Mouse (Mus musculus): ENCODE data around the gene Man1c1. TPM values are rescaled to one million over a fixed set of nuclear protein-coding genes. Genes with fewer than 3 reads are reported as not detected.

The Man1c1 gene
- polyA plus RNA-seq, 1 experiment from 2014 or later, result 4.1 TPM

DNA sequence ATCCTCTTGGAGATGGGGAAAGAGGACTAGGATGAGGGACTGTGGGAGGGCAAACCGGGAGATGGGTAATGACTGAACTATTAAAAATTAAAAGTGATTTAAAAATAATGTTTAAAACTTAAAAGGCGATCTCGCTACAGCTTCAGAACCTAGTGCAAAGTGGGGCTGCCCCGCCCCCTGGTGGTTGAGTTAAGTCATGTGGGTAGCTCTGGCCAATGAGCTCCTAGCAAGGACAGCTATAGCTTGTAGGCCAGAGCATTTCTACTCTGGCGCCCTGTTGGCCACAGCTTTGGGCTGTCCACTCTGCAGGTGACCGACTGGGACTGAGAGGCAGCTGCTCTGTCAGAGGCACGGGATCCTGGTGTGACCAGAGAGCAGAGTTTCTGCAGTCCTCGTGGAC is 9.8 kb upstream of the Man1c1 start:
- no peaks in the 10 kb centered on the region for H3K9me3 ChIP-seq
- peaks cover 33% of the 10 kb centered on the region for H3K4me1 ChIP-seq (replicated peaks)
- WGBS, result 5% methylated on average over 8 of the region's 8 CpGs
- H3K36me3 ChIP-seq, result no peaks in the 10 kb centered on the region
- peak overlapping the region; percentile 42; the same call in 1 of the 2 replicates for H3K27ac ChIP-seq
- 0 out of 2 replicates have a peak overlapping the region, but pooled peaks have one; percentile 13 for H3K4me3 ChIP-seq
- no peaks in the 10 kb centered on the region; the same call in 1 of the 2 replicates for H3K27me3 ChIP-seq (ENCODE audit: insufficient read depth, poor library complexity, severe bottlenecking)
- peak; percentile 79 for DNase-seq (ENCODE audit: low spot score)

DNA sequence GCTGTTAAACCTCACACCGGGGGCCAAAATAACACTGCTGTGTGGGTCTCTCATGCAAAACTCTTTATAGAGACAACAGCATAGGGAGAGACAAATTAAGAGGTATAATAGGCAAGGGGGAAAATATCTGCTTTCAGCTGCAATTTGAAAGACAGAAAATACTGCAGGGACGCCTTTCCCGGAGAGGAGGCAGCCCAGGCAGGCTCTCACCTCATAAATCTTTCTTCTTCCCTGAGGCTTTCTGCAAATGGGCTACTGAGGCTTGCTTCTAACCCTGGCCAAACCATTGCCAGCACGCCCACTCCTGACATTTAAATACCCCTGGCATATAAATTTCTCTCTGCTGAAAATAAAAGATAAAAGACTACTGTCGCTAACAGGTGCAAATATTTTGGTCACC is 1.2 kb upstream of the Man1c1 start:
- DNase-seq (ENCODE audit: low spot score), result no peak
- H3K27ac ChIP-seq, result no peak overlapping the region
- H3K27me3 ChIP-seq (ENCODE audit: insufficient read depth, poor library complexity, severe bottlenecking), result peaks cover 56% of the 10 kb centered on the region
- no peaks in the 10 kb centered on the region for H3K36me3 ChIP-seq
- WGBS, result 72% methylated on average over 5 of the region's 5 CpGs
- peak overlapping the region; percentile 72 for H3K4me3 ChIP-seq
- no peaks in the 10 kb centered on the region for H3K9me3 ChIP-seq
- H3K4me1 ChIP-seq (replicated peaks), result peaks cover 61% of the 10 kb centered on the region

DNA sequence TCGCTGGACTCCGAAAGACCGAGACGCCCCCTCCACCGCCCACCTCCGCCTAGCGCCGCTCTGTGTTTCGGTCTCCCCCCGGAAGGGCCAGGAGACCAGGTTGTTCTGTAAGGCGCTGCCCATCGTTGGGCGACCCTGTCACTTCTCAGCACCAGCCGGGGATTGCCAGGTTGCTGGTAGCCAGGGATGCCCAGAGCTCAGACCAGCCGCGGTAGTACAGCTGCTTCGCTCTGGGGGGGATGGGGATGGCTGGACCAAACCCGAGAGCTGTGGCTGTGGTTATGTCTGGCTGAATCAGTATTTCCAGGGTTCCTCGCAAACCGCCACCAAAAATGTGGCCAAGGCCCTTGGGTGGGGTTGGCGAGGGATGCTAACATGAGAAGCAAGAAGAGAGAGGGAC is 500 bp upstream of the Man1c1 start:
- H3K27me3 ChIP-seq (ENCODE audit: insufficient read depth, poor library complexity, severe bottlenecking), result peaks cover 56% of the 10 kb centered on the region
- WGBS, result under 1% methylated on average over 21 of the region's 21 CpGs
- DNase-seq (ENCODE audit: low spot score), result no peak
- H3K27ac ChIP-seq, result peak overlapping the region; percentile 82
- H3K36me3 ChIP-seq, result no peaks in the 10 kb centered on the region
- peak overlapping the region; percentile 72 for H3K4me3 ChIP-seq
- no peaks in the 10 kb centered on the region for H3K9me3 ChIP-seq
- H3K4me1 ChIP-seq (replicated peaks), result peaks cover 54% of the 10 kb centered on the region

DNA sequence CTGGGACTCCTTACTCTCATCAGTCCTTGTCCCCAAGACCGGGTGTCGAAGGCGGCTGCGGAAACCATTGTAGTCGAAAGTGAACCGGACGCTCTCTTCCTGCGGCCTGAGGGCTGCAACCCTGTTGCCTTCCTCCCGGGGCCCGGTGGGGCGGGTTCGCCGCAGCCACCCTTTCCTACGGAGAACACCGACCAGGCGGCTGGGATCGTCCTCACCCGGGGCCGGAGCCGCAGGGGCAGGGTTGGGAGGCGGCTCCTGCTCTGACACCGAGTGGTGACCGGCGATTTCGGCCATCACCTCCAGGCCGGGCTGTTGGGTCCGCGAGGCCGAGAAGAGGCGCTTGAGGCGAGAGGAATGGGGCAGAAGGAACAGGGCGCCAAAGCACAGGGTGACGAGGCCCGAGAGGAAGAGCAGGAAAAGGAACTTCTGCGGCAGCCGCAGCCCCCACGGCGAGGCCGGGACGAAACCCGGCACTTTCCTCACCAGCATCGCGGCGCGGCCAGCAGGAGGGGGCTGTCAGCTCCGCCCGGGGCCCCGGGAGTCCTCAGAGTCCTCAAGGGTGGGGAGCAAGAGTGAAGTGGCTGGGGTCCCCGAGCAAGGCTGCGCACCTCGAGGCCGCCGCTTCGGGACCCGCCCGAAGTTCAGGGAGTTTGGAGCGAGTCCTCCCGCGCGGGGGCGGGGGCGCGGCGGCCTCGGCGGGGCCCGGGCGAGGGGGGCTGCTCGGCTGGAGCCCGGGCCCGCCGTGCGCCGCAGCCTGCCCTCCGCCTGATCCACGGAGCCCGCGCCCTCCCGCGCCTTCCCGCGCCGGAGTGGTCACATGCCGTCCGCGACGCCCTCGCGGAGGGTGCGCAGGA is 882 bp downstream of the Man1c1 start:
- H3K36me3 ChIP-seq, result no peaks in the 10 kb centered on the region
- H3K9me3 ChIP-seq, result no peaks in the 10 kb centered on the region
- peak; percentile 55 for DNase-seq (ENCODE audit: low spot score)
- H3K4me1 ChIP-seq (replicated peaks), result peaks cover 47% of the 10 kb centered on the region
- peak overlapping the region; percentile 72 for H3K4me3 ChIP-seq
- H3K27ac ChIP-seq, result peak overlapping the region; percentile 82
- under 1% methylated on average over 90 of the region's 90 CpGs for WGBS
- peaks cover 54% of the 10 kb centered on the region for H3K27me3 ChIP-seq (ENCODE audit: insufficient read depth, poor library complexity, severe bottlenecking)

DNA sequence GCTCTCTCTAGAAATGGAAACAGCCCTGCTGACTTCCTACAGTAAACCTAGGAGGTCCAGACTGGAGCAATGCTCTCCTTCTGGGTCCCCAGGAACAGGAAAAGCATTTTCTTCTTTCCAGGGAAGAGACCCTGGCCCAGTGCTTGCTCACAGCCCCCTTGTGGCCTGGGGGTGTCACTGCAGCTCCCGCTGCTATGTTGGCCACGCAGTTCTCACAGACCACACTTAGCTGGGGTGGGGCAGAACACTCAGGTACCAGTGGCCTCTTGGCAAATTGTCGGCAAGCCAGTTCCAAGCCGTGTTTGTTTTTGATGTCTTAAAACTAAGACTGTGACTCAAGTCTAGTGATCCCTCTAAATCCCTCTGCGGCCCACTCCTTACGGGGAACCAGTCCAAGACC is 2.2 kb downstream of the Man1c1 start:
- peak overlapping the region; percentile 66; the same call in 1 of the 2 replicates for H3K27ac ChIP-seq

DNA sequence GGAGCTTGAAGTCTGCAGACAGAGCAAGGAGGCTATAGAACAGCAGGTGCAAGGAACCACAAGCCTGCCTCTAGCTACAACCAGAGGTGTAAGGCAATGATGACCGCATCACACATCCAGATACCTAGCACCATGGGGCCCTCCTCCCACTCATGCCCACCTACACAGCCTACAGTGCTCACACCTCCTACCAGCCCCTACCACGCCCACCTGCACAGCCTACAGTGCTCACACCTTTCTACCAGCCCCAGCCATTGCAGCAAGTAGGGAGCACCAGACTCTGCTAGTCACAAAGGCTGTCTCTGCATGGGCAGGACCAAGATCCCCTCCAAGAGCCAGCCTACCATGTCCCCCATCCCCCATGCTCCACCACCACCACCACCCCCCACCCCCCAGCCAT is 3.2 kb downstream of the Man1c1 start:
- DNase-seq (ENCODE audit: low spot score), result no peak
- peaks cover 42% of the 10 kb centered on the region for H3K27me3 ChIP-seq (ENCODE audit: insufficient read depth, poor library complexity, severe bottlenecking)
- WGBS, result 91% methylated on average over 2 of the region's 2 CpGs
- peaks cover 47% of the 10 kb centered on the region for H3K4me1 ChIP-seq (replicated peaks)
- H3K9me3 ChIP-seq, result no peaks in the 10 kb centered on the region
- H3K4me3 ChIP-seq, result no peak overlapping the region
- peaks cover 4% of the 10 kb centered on the region; the same call in 1 of the 2 replicates for H3K36me3 ChIP-seq
- no peak overlapping the region for H3K27ac ChIP-seq

More for the DNA sequence above, 2.2 kb downstream of the Man1c1 start:
- Histone ChIP-seq H3K4me1 (replicated peaks) (peaks cover 47% of the 10 kb centered on the region), H3K36me3 (peaks cover 4% of the 10 kb centered on the region; the same call in 1 of the 2 replicates), H3K27me3 (ENCODE audit: insufficient read depth, poor library complexity, severe bottlenecking) (peaks cover 45% of the 10 kb centered on the region), H3K4me3 (peak overlapping the region; percentile 72), H3K9me3 (no peaks in the 10 kb centered on the region)
- 48% methylated on average over 6 of the region's 6 CpGs for WGBS
- peak; percentile 78 for DNase-seq (ENCODE audit: low spot score)

DNA sequence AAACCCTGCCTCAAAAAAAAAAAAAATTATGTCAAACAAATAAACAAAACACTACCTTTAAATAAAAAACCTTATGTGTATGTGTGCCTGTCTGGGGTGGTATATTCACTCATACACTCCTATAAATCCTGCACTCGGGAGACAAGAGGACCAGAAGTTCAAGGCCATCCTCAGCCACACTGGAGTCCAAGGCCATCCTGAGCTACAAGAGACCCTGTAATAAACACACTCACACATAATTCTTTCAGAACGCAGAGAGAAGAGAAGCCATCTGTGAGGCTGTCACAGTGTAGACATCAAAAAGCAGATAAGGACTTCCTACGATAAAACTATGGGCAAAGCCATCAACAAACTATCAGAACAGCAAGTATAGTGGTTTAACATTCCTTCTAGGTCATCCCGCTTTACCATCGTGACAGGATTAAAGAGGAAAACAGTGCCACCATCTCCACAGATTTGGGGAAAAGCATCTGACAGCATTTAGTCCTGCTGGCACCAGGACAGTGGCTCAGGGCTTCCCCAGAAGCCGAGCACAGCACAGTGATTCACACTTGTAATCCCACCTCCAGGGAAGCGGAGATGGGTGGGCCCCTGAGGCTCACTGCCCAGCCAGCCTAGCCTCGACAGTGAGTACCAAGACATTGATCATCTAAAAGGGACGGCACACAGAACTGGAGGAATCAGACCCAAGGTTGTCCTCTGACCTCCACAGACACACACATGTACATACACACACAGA is 10.7 kb downstream of the Man1c1 start:
- H3K27ac ChIP-seq, result no peak overlapping the region
- no peak for DNase-seq (ENCODE audit: low spot score)
- no peak overlapping the region for H3K4me3 ChIP-seq
- 0 out of 2 replicates have a peak, but pooled peaks cover 5% of the 10 kb centered on the region for H3K9me3 ChIP-seq
- H3K4me1 ChIP-seq (replicated peaks), result no peaks in the 10 kb centered on the region
- H3K36me3 ChIP-seq, result peaks cover 10% of the 10 kb centered on the region; the same call in 1 of the 2 replicates
- H3K27me3 ChIP-seq (ENCODE audit: insufficient read depth, poor library complexity, severe bottlenecking), result no peaks in the 10 kb centered on the region
- WGBS, result 78% methylated on average over 9 of the region's 9 CpGs

DNA sequence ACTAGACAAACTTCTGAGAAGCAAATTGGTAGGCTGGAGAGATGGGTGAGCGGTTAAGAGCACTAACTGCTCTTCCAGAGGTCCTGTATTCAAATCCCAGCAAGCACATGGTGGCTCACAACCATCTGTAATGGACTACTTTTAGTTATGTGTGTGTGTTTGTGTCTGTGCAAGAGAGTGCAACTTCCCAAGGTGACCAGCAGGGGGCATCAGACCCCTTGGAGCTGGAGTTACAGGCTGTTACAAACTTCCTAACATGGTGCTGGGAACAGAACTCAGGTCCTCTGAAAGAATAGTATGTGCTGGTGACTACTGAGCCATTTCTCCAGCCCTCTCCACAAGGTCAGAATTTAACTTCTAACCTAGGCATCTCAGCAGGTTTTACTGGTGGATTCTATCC is 11.7 kb downstream of the Man1c1 start:
- DNase-seq (ENCODE audit: low spot score), result no peak
- H3K4me1 ChIP-seq (replicated peaks), result no peaks in the 10 kb centered on the region
- 88% methylated on average over 1 of the region's 1 CpGs for WGBS
- H3K9me3 ChIP-seq, result 0 out of 2 replicates have a peak, but pooled peaks cover 7% of the 10 kb centered on the region
- H3K27me3 ChIP-seq (ENCODE audit: insufficient read depth, poor library complexity, severe bottlenecking), result no peaks in the 10 kb centered on the region
- peaks cover 6% of the 10 kb centered on the region; the same call in 1 of the 2 replicates for H3K36me3 ChIP-seq
- no peak overlapping the region for H3K4me3 ChIP-seq
- no peak overlapping the region for H3K27ac ChIP-seq

DNA sequence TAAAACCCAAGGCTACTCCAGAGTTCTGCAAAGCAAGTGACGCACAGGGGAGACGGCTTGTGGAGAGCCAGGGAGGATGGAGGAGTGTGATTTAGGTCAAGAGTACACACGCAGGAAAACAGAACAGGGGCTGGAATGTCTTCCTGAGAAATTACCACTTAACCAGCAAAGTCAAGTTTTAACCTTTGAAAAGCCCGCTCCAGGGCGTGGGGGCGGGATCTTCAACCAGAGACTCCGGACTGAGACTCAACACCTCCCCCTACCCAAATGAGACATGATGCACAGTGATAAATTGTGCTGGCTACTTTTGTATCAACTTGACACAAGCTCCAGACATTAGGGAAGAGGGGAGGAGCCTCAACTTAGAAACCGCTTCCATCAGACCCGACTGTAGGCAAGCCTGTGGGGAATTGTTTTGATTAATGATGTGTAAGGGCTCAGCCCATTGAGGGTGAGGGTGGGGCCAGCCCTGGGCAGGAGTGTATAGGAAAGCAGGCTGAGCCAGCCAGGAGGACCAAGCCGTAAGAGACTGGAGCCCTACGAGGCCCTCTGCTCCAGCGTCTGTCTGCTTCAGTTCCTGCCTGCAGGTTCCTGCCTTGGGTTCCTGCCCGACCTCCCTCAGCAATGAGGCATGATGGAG is 17.9 kb downstream of the Man1c1 start:
- DNase-seq (ENCODE audit: low spot score), result no peak
- 89% methylated on average over 13 of the region's 13 CpGs for WGBS

DNA sequence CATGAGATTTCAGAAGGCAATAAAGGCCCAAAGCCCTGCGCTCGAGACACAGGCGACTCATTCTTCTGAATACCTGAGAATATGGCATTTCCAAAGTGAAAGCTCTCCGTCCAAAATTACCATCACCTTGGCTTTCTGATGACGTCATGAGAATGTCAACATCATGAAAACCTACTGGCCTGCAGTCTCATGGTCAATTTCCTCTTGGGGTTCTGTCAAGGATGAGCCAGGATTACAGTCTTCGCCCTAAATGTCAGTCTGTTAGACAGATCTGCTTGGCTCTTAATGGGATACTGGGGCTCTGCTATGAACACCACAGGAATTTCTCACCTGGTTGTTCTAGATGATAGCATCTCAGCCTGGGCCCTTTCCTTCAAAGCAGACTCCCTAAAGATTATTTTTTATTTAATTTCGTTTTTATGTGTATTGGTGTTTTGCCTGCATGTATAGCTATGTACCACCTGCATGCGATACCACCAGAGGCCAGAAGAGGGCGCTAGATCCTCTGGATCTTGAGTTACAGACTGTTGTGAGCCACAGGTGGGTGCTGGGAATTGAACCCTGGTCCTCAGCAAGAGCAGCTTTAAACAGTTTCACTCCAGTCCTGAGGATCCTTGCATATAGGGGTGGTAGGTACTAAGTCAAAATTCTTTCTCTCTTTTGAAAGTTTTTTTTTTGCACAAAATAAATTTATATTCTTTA is 19.3 kb downstream of the Man1c1 start:
- Histone ChIP-seq H3K36me3 (peaks cover 7% of the 10 kb centered on the region; the same call in 1 of the 2 replicates), H3K27ac (no peak overlapping the region), H3K4me3 (no peak overlapping the region), H3K9me3 (peaks cover 19% of the 10 kb centered on the region), H3K4me1 (replicated peaks) (peaks cover 23% of the 10 kb centered on the region), H3K27me3 (ENCODE audit: insufficient read depth, poor library complexity, severe bottlenecking) (peaks cover 3% of the 10 kb centered on the region; the same call in 1 of the 2 replicates)
- no peak for DNase-seq (ENCODE audit: low spot score)
- WGBS, result 82% methylated on average over 9 of the region's 9 CpGs

More for the DNA sequence above, 17.9 kb downstream of the Man1c1 start:
- Histone ChIP-seq H3K9me3 (peaks cover 19% of the 10 kb centered on the region), H3K4me1 (replicated peaks) (peaks cover 23% of the 10 kb centered on the region), H3K27me3 (ENCODE audit: insufficient read depth, poor library complexity, severe bottlenecking) (no peaks in the 10 kb centered on the region), H3K27ac (no peak overlapping the region), H3K36me3 (peaks cover 7% of the 10 kb centered on the region; the same call in 1 of the 2 replicates), H3K4me3 (no peak overlapping the region)

DNA sequence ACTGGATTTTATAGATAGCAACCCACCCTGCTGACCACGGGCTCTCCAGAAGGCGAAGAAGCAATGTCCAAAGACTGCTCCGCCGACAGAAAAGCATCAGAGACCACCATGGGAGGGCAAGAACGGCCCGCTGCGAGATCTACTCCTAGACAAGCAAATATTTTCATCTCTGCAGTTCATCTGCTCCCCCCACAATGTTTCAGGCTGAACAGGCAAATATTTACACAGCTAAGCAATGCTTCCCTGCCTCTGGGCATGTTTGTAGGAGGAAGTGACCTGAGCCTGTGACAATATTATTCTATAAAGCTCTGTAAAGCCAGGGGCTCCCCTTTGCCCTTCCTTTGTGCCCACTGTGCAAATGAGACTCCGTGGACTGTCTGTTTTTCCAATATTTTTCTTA is 20.2 kb downstream of the Man1c1 start:
- H3K4me3 ChIP-seq, result no peak overlapping the region
- DNase-seq (ENCODE audit: low spot score), result no peak
- peaks cover 7% of the 10 kb centered on the region; the same call in 1 of the 2 replicates for H3K36me3 ChIP-seq
- WGBS, result 71% methylated on average over 8 of the region's 8 CpGs
- peak overlapping the region; percentile 45; the same call in 1 of the 2 replicates for H3K27ac ChIP-seq
- H3K27me3 ChIP-seq (ENCODE audit: insufficient read depth, poor library complexity, severe bottlenecking), result peaks cover 12% of the 10 kb centered on the region
- H3K9me3 ChIP-seq, result peaks cover 19% of the 10 kb centered on the region
- peaks cover 27% of the 10 kb centered on the region for H3K4me1 ChIP-seq (replicated peaks)

DNA sequence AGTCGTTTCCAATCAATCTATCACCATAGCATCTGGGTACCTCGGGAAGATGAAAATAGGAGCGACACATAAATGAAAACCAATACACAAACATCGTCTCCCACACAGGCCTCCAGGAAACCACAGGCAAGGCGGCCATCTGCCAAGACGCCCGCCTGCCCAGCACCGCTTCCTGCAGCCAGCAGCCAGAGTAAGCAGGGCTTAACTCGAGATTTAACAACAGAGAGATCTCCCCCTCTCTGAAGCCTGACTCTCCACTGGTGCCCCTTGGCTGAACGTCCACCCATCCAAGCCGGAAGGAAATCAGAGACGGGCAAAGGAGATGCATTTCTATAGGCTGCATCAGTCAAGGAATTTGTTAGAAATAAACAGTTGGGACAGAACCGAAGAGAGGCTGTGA is 21.1 kb downstream of the Man1c1 start:
- WGBS, result 64% methylated on average over 13 of the region's 13 CpGs
- Histone ChIP-seq H3K27ac (peak overlapping the region; percentile 67), H3K36me3 (peaks cover 7% of the 10 kb centered on the region; the same call in 1 of the 2 replicates), H3K4me1 (replicated peaks) (peaks cover 36% of the 10 kb centered on the region), H3K9me3 (peaks cover 17% of the 10 kb centered on the region), H3K4me3 (no peak overlapping the region), H3K27me3 (ENCODE audit: insufficient read depth, poor library complexity, severe bottlenecking) (peaks cover 17% of the 10 kb centered on the region)
- DNase-seq (ENCODE audit: low spot score), result no peak

Data from hindbrain, embryonic 10.5 days (tissue).